Mouse (Mus musculus) lung, embryonic 14.5 days (tissue): ENCODE measurements at regions not wholly inside any gene's neighbourhood (a gene's known extent, or its start where the extent isn't known, plus 50 kb on each side); places are given as distances from the start of the nearest gene placed in this dataset.

Experiments used
- ATAC-seq: fragments of 200-750 bp; cut with Nextera tagmentation; 2 replicates; pipeline ENCODE4 v1.8.0; 2017; ENCODE audit warnings: mild to moderate bottlenecking, moderate TSS enrichment, moderate library complexity; ENCODE audit not compliant: insufficient read depth
- DNase-seq: peaks from one replicate; pipeline ENCODE4 v3.0.0-alpha.2; 2015
- H3K27ac ChIP-seq: fragments of 300-500 bp; sonication (generic); 2 replicates; pipeline ENCODE4 v1.5.1; 2014; ENCODE audit warnings: low read depth, mild to moderate bottlenecking, moderate library complexity
- H3K27me3 ChIP-seq: fragments of 300-500 bp; sonication (generic); 2 replicates; pipeline ENCODE4 v1.6.1; 2014; ENCODE audit warnings: low read length, control low read depth; ENCODE audit not compliant: insufficient read depth
- H3K36me3 ChIP-seq: fragments of 300-500 bp; sonication (generic); 2 replicates; pipeline ENCODE4 v1.6.1; 2014; ENCODE audit warnings: control low read depth; ENCODE audit not compliant: insufficient read depth
- H3K4me1 ChIP-seq: fragments of 300-500 bp; sonication (generic); 2 replicates; pipeline ENCODE4 v1.6.1; 2014; ENCODE audit warnings: antibody characterized with exemption, control low read depth; ENCODE audit not compliant: insufficient read depth
- H3K4me2 ChIP-seq: fragments of 300-500 bp; sonication (generic); 2 replicates; pipeline ENCODE4 v1.6.1; 2014; ENCODE audit warnings: mild to moderate bottlenecking
- H3K4me3 ChIP-seq: fragments of 300-500 bp; sonication (generic); 2 replicates; pipeline ENCODE4 v1.5.1; 2014; ENCODE audit warnings: low read depth, low read length
- H3K9ac ChIP-seq: fragments of 300-500 bp; sonication (generic); 2 replicates; pipeline ENCODE4 v1.6.1; 2014
- H3K9me3 ChIP-seq: fragments of 300-500 bp; sonication (generic); 2 replicates; pipeline ENCODE4 v1.6.1; 2016; ENCODE audit warnings: low read depth, low read length, control low read depth
- CTCF ChIP-seq: IDR thresholded peaks from 2 replicates; pipeline ENCODE4 v1.5.1; 2016; ENCODE audit warnings: antibody characterized with exemption, low read depth
- WGBS: fragments of 180-500 bp; shearing (Covaris S2); extraction: QIAGEN DNeasy Blood & Tissue Kit; methylation state at CpG from one replicate; pipeline ENCODE4 v1.1.7; 2014; 5-methylcytosine and 5-hydroxymethylcytosine counted together

- H3K4me3 ChIP-seq = no peak overlapping the region
- no peak for TF ChIP-seq CTCF
- no peaks in the 10 kb centered on the region for H3K4me1 ChIP-seq
- ATAC-seq = no peak
- no peaks in the 10 kb centered on the region for H3K27me3 ChIP-seq
- H3K9me3 ChIP-seq = no peaks in the 10 kb centered on the region
- no peaks in the 10 kb centered on the region for H3K36me3 ChIP-seq
- no peak overlapping the region for H3K27ac ChIP-seq
- H3K9ac ChIP-seq = no peak overlapping the region
- DNase-seq = no peak
- no peak overlapping the region for H3K4me2 ChIP-seq
- 88% methylated on average over 3 of the region's 3 CpGs for WGBS
Measured at GRCm38 (mm10) chr2:72868173-72868572, 112.1 kb downstream of the Sp3 start.

GRCm38 (mm10) chr2:72871836-72872235 is 108.4 kb downstream of the Sp3 start:
- TF ChIP-seq CTCF = no peak
- no peak for DNase-seq
- no peak for ATAC-seq

GRCm38 (mm10) chr2:72873948-72874347 is 106.3 kb downstream of the Sp3 start:
- Histone ChIP-seq H3K9me3 (no peaks in the 10 kb centered on the region), H3K9ac (no peak overlapping the region), H3K27ac (no peak overlapping the region), H3K27me3 (no peaks in the 10 kb centered on the region), H3K4me3 (no peak overlapping the region), H3K4me2 (no peak overlapping the region), H3K36me3 (no peaks in the 10 kb centered on the region), H3K4me1 (no peaks in the 10 kb centered on the region)
- DNase-seq (no peak), ATAC-seq (no peak)
- TF ChIP-seq CTCF = no peak
- WGBS = 79% methylated on average over 10 of the region's 10 CpGs

More at GRCm38 (mm10) chr2:72871836-72872235, 108.4 kb downstream of the Sp3 start:
- H3K27ac ChIP-seq = no peak overlapping the region
- H3K9me3 ChIP-seq = no peaks in the 10 kb centered on the region
- no peaks in the 10 kb centered on the region for H3K4me1 ChIP-seq
- no peak overlapping the region for H3K4me2 ChIP-seq
- H3K4me3 ChIP-seq = no peak overlapping the region
- H3K27me3 ChIP-seq = no peaks in the 10 kb centered on the region
- WGBS = 89% methylated on average over 5 of the region's 5 CpGs
- no peak overlapping the region for H3K9ac ChIP-seq
- H3K36me3 ChIP-seq = no peaks in the 10 kb centered on the region

DNA sequence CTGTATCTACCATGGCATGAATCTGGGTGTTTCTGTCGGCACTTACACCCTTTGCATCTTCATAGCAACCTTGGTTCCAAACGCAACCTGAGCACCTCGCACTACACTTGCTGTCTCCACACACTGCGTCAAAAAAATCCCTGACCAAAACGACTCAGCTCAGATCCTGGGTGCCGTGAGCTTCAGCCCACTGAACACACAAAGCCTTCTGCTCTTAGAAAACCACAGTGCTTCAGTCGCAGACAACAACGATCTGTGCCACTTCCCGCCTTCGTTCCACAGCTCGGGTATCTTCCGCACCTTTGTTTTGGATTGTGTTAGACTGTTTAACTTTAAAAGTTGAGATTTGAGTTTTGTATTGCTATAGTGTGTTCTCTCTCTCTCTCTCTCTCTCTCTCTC is 105.7 kb downstream of the Sp3 start:
- no peak overlapping the region for H3K27ac ChIP-seq
- H3K9ac ChIP-seq = no peak overlapping the region
- H3K9me3 ChIP-seq = no peaks in the 10 kb centered on the region
- no peaks in the 10 kb centered on the region for H3K4me1 ChIP-seq
- no peaks in the 10 kb centered on the region for H3K27me3 ChIP-seq
- no peak overlapping the region for H3K4me3 ChIP-seq
- H3K36me3 ChIP-seq = no peaks in the 10 kb centered on the region
- ATAC-seq (no peak), DNase-seq (no peak)
- 71% methylated on average over 12 of the region's 12 CpGs for WGBS
- H3K4me2 ChIP-seq = no peak overlapping the region
- no peak for TF ChIP-seq CTCF

GRCm38 (mm10) chr2:72875677-72876076 is 104.6 kb downstream of the Sp3 start:
- no peaks in the 10 kb centered on the region for H3K36me3 ChIP-seq
- no peak overlapping the region for H3K4me2 ChIP-seq
- H3K9ac ChIP-seq = no peak overlapping the region
- H3K27ac ChIP-seq = no peak overlapping the region
- H3K4me3 ChIP-seq = no peak overlapping the region
- 62% methylated on average over 2 of the region's 2 CpGs for WGBS
- ATAC-seq (no peak), DNase-seq (no peak)
- H3K4me1 ChIP-seq = no peaks in the 10 kb centered on the region
- TF ChIP-seq CTCF = no peak
- H3K27me3 ChIP-seq = no peaks in the 10 kb centered on the region
- no peaks in the 10 kb centered on the region for H3K9me3 ChIP-seq

- H3K36me3 ChIP-seq = no peaks in the 10 kb centered on the region
- no peak overlapping the region for H3K4me2 ChIP-seq
- H3K9ac ChIP-seq = no peak overlapping the region
- WGBS = 87% methylated on average over 2 of the region's 2 CpGs
- H3K27me3 ChIP-seq = no peaks in the 10 kb centered on the region
- H3K4me3 ChIP-seq = no peak overlapping the region
- no peaks in the 10 kb centered on the region for H3K4me1 ChIP-seq
- no peaks in the 10 kb centered on the region for H3K9me3 ChIP-seq
- no peak for TF ChIP-seq CTCF
- H3K27ac ChIP-seq = no peak overlapping the region
- no peak for ATAC-seq
- no peak for DNase-seq
Measured at GRCm38 (mm10) chr2:72880016-72880415, 100.2 kb downstream of the Sp3 start.

DNA sequence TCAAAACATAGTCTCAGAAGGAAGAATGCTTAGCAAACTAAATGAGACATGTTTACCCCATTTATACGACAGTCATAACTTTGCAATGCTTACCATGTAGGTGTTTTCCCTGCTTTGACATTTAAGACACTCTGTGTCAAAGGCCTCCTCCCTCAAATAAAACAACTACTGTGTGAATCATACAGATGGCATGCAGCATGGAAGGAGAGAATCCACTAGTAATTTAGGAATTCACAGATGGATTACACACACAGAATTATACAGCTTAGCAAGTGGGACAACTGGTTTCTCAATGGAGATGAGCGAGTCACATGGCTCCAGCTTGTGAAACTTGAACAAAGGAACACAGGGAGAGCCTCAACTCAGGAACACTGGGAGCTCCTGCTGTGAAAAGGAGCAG is 98.7 kb downstream of the Sp3 start:
- Histone ChIP-seq H3K4me2 (no peak overlapping the region), H3K9ac (no peak overlapping the region), H3K27me3 (no peaks in the 10 kb centered on the region), H3K4me1 (no peaks in the 10 kb centered on the region), H3K27ac (no peak overlapping the region), H3K36me3 (no peaks in the 10 kb centered on the region), H3K4me3 (no peak overlapping the region), H3K9me3 (no peaks in the 10 kb centered on the region)
- WGBS = 77% methylated on average over 2 of the region's 2 CpGs
- ATAC-seq (no peak), DNase-seq (no peak)
- TF ChIP-seq CTCF = no peak

DNA sequence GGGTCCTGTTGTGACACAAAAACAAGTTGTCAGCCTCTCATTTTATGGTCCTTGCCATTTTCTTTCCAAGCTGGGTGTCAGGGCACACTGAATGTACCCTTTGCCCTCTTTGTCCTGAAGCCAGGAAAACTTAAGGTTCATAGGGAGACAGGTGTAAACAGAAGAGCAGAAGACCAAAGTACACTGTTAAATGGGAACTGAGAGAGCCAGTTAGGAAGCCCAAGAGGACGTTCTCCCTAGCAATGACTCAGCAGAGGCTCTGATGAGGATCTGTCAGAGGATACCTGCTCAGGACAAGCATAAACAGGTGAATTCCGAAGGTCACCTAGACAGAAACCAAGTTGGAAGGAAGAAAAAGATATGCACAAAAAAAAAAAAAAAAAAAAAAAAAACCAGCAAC is 94.0 kb downstream of the Sp3 start:
- DNase-seq (no peak), ATAC-seq (no peak)
- H3K9me3 ChIP-seq = no peaks in the 10 kb centered on the region
- no peak overlapping the region for H3K27ac ChIP-seq
- no peaks in the 10 kb centered on the region for H3K36me3 ChIP-seq
- H3K27me3 ChIP-seq = no peaks in the 10 kb centered on the region
- no peaks in the 10 kb centered on the region for H3K4me1 ChIP-seq
- H3K4me2 ChIP-seq = no peak overlapping the region
- H3K4me3 ChIP-seq = no peak overlapping the region
- H3K9ac ChIP-seq = no peak overlapping the region
- WGBS = 69% methylated on average over 2 of the region's 2 CpGs
- TF ChIP-seq CTCF = no peak
